Mouse (Mus musculus) CH12.LX (cell line): ENCODE measurements around the gene Kank1. TPM values are rescaled to one million over a fixed set of nuclear protein-coding genes. Genes with fewer than 3 reads are reported as not detected.

Experiments used
- DNase-seq: peaks from one replicate; pipeline ENCODE4 v3.0.0-alpha.2; 2013; ENCODE audit errors: extremely low read depth
- H3K27ac ChIP-seq: 2 replicates; pipeline ENCODE4 v1.5.1; 2012; ENCODE audit warnings: low read depth, mild to moderate bottlenecking, control low read depth, moderate library complexity; ENCODE audit not compliant: insufficient read depth
- H3K27me3 ChIP-seq: replicated peaks from 2 replicates; pipeline ENCODE3; 2012; ENCODE audit warnings: inconsistent platforms
- H3K36me3 ChIP-seq, 2 experiments: replicated peaks in 1 of 2; 2 replicates each; pipeline versions ENCODE3 to v1.6.1; 2012; ENCODE audit warnings: inconsistent platforms in 1 of 2, low read length in 1 of 2, mild to moderate bottlenecking in 1 of 2, mixed read lengths in 1 of 2, moderate library complexity in 1 of 2; ENCODE audit not compliant: control insufficient read depth in 1 of 2, insufficient read depth in 1 of 2
- H3K4me1 ChIP-seq, 2 experiments: 2 replicates each; pipeline ENCODE4 v1.6.1; 2012; ENCODE audit warnings: inconsistent platforms in 1 of 2, moderate library complexity in 1 of 2; ENCODE audit not compliant: insufficient read depth in 2 of 2, control insufficient read depth in 1 of 2
- H3K4me2 ChIP-seq: 2 replicates; pipeline ENCODE4 v1.6.1; 2012; ENCODE audit warnings: low read depth, mild to moderate bottlenecking, control low read depth; ENCODE audit not compliant: poor library complexity, insufficient read depth, severe bottlenecking
- H3K4me3 ChIP-seq, 3 experiments: fragments of 150-350 bp in 1 of 3; sonication (generic) in 1 of 3; replicated peaks in 1 of 3; 2 replicates each; pipeline versions ENCODE3 to v1.5.1; 2011 to 2012; ENCODE audit warnings: low read depth in 2 of 3, low read length in 2 of 3, mild to moderate bottlenecking in 2 of 3, moderate library complexity in 2 of 3, control low read depth in 1 of 3, improper control_type of control experiment in 1 of 3, inconsistent platforms in 1 of 3, mixed read lengths in 1 of 3; ENCODE audit not compliant: poor library complexity in 1 of 3
- H3K79me2 ChIP-seq: replicated peaks from 2 replicates; pipeline ENCODE4 v1.6.1; 2012; ENCODE audit warnings: mild to moderate bottlenecking, moderate library complexity; ENCODE audit not compliant: control insufficient read depth, poor library complexity, insufficient read depth, severe bottlenecking; ENCODE audit errors: extremely low read depth
- H3K9ac ChIP-seq: 2 replicates; pipeline ENCODE4 v1.6.1; 2012; ENCODE audit warnings: low read depth, mild to moderate bottlenecking, control low read depth, moderate library complexity; ENCODE audit not compliant: insufficient read depth
- H3K9me3 ChIP-seq: replicated peaks from 2 replicates; pipeline ENCODE3; 2012; ENCODE audit warnings: low read length, inconsistent platforms, mixed read lengths
- BHLHE40 ChIP-seq: IDR thresholded peaks from 2 replicates; pipeline ENCODE4 v1.6.1; 2011; ENCODE audit warnings: mild to moderate bottlenecking, low read depth, low read length, improper control_type of control experiment
- CHD2 ChIP-seq: IDR thresholded peaks from 2 replicates; pipeline ENCODE4 v1.6.1; 2011; ENCODE audit warnings: low read length, improper control_type of control experiment
- E2F4 ChIP-seq: IDR thresholded peaks from 2 replicates; pipeline ENCODE4 v1.6.1; 2011; ENCODE audit warnings: low read depth, low read length, improper control_type of control experiment; ENCODE audit not compliant: insufficient replicate concordance
- JUND ChIP-seq: conservative IDR thresholded peaks from 2 replicates; pipeline ENCODE4 v1.6.1; 2011; ENCODE audit warnings: low read depth, low read length, improper control_type of control experiment
- MAFK ChIP-seq: IDR thresholded peaks from 2 replicates; pipeline ENCODE4 v1.6.1; 2011; ENCODE audit warnings: low read length, improper control_type of control experiment; ENCODE audit not compliant: insufficient replicate concordance
- MAX ChIP-seq: IDR thresholded peaks from 2 replicates; pipeline ENCODE4 v1.6.1; 2011; ENCODE audit warnings: low read length, improper control_type of control experiment
- MAZ ChIP-seq: IDR thresholded peaks from 2 replicates; pipeline ENCODE4 v1.6.1; 2012; ENCODE audit warnings: low read depth, mild to moderate bottlenecking, inconsistent platforms, low read length, improper control_type of control experiment, moderate library complexity
- MYC ChIP-seq: IDR thresholded peaks from 2 replicates; pipeline ENCODE4 v1.6.1; 2011; ENCODE audit warnings: low read depth, mild to moderate bottlenecking, improper control_type of control experiment, low read length
- RAD21 ChIP-seq: IDR thresholded peaks from 2 replicates; pipeline ENCODE4 v1.6.1; 2011; ENCODE audit warnings: low read depth, mild to moderate bottlenecking, low read length, improper control_type of control experiment, moderate library complexity
- TBP ChIP-seq: conservative IDR thresholded peaks from 2 replicates; pipeline ENCODE4 v1.6.1; 2011; ENCODE audit warnings: low read depth, low read length, improper control_type of control experiment
- ZMIZ1 ChIP-seq: IDR thresholded peaks from 2 replicates; pipeline ENCODE4 v1.6.1; 2012; ENCODE audit warnings: low read depth, mild to moderate bottlenecking, inconsistent platforms, low read length, improper control_type of control experiment
- dilution Hi-C: fragments of 300-500 bp; cut with MboI; formaldehyde crosslinking; loops from 2 replicates; pipeline ENCODE4 v1.14.3; 2020; ENCODE audit warnings: low sequenced_read_pairs; ENCODE audit not compliant: extremely low pct_unique_long_range_greater_than_20kb, extremely low pct_ligation_motif_present
- in situ Hi-C: fragments of 300-500 bp; cut with MboI; formaldehyde crosslinking; loops from 3 replicates; pipeline ENCODE4 v1.14.3; 2019; ENCODE audit warnings: low sequenced_read_pairs, low pct_ligation_motif_present, low pct_unique_long_range_greater_than_20kb, mixed read lengths
- polyA plus RNA-seq: library from polyadenylated mRNA; unstranded; fragments of >175 nt; gene quantifications from 2 replicates; pipeline ENCODE4 v1.2.1, GENCODE M21; 2012; ENCODE audit warnings: low read depth; ENCODE audit not compliant: insufficient read length
- total RNA-seq, 2 experiments: library from RNA; depleted of rRNA; stranded (reverse); fragments of 300-350 nt in 1 of 2; fragments of >200 nt in 1 of 2; gene quantifications; 2 replicates each; pipeline ENCODE4 v1.2.3; 2012 to 2014

The Kank1 gene
- total and polyA plus RNA-seq, 3 experiments = 0.10 to 0.13 (median 0.12) TPM

DNA sequence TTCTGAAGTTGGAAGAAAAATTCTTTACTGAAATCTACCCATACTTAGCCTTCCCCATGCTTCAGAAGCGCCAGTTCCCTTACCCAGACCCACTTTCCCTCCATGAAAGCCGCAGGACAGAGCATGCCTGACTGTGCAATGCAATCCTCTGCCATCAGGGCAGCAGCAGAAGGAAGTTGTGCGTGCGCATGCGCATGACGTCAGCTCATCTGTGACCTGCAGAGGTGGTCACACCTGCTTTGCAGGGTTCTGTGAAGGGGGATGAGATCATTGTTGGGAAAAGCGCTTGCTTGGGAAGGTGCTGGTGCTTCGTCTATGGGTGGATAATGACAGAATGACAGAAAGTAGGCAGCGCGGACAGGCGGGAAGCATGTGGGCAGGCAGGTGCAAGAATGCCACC is 155.4 kb downstream of the Kank1 start:
- Histone ChIP-seq H3K36me3 (no peaks in the 10 kb centered on the region), H3K4me3 (no peak overlapping the region), H3K9me3 (no peaks in the 10 kb centered on the region), H3K27ac (no peak overlapping the region), H3K4me1 (peaks cover 0 to 6% of the 10 kb centered on the region in 2 experiments; a peak in 1 of 4 replicates), H3K79me2 (no peaks in the 10 kb centered on the region), H3K27me3 (no peaks in the 10 kb centered on the region), H3K4me2 (no peak overlapping the region), H3K9ac (no peak overlapping the region)
- in situ Hi-C loops = no loop called here
- dilution Hi-C loops = no loop called here
- DNase-seq = no peak
- TF ChIP-seq TBP = no peak
- TF ChIP-seq MAX = no peak
- TF ChIP-seq JUND = no peak
- no peak for TF ChIP-seq RAD21
- TF ChIP-seq CHD2 = no peak
- no peak for TF ChIP-seq MYC

DNA sequence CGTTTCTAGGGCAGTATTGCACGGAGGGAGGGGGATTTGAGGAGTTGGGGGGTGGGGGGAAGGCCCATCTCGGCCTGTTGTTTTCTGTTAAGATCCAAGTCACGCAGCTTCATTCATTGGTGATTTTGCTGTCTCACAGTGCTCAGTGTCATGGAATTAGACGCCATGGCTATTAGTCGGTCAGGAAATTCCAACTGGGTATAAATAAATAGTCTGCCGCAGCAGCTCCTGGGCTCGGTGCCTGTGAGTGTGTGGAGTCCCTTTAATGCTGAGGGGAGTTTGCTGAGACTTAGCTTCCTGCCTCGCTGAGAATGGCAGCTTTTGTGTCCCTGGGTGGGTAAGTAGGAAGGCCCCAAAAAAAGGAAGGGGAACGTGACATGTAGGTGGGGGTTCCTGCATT is 158.3 kb downstream of the Kank1 start:
- dilution Hi-C loops (no loop called here), in situ Hi-C loops (no loop called here)
- Histone ChIP-seq H3K79me2 (no peaks in the 10 kb centered on the region), H3K9me3 (no peaks in the 10 kb centered on the region), H3K27ac (no peak overlapping the region), H3K9ac (no peak overlapping the region), H3K4me2 (no peak overlapping the region), H3K36me3 (no peaks in the 10 kb centered on the region), H3K4me1 (peaks cover 0 to 6% of the 10 kb centered on the region in 2 experiments; a peak in 1 of 4 replicates), H3K4me3 (no peak overlapping the region), H3K27me3 (no peaks in the 10 kb centered on the region)
- no peak for TF ChIP-seq MAZ
- DNase-seq = no peak

DNA sequence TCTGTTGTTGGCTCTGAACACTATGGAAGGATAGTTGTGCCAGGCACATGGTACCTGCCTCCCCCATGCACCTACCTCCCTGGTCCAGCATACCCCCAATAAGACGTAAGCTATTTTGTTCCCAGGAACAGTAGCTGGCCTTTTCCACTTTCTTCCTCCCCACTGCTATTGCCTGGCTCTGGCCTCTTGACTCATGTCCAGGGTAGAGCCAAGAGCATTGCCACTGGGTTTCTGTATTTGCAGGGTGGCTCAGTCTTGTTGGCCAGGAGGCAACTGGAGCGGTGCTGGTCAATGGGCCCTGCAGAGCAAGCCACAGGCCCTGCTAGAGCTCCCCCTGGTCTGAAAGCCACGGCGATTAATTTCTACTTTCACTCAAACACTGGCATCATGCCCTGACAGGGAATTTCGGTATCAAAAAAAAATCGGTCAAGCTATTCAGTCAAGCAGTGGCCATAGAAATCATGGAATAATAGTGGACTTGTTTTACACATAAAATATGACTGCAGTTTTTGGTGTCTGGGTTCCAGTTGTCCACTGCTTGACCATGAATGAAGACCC is 160.0 kb downstream of the Kank1 start:
- H3K27me3 ChIP-seq = no peaks in the 10 kb centered on the region
- no peak for DNase-seq
- in situ Hi-C loops (no loop called here), dilution Hi-C loops (no loop called here)
- H3K27ac ChIP-seq = no peak overlapping the region
- H3K4me3 ChIP-seq = no peak overlapping the region
- no peaks in the 10 kb centered on the region for H3K9me3 ChIP-seq
- no peak overlapping the region for H3K9ac ChIP-seq
- no peaks in the 10 kb centered on the region for H3K36me3 ChIP-seq
- H3K4me2 ChIP-seq = no peak overlapping the region
- H3K4me1 ChIP-seq = peaks cover 0 to 6% of the 10 kb centered on the region in 2 experiments; a peak in 1 of 4 replicates
- TF ChIP-seq MAFK (no peak), E2F4 (no peak), BHLHE40 (no peak), ZMIZ1 (no peak)
- no peaks in the 10 kb centered on the region for H3K79me2 ChIP-seq
